Mouse (Mus musculus) MEL (cell line): ENCODE measurements around the gene Rinl.

Experiments
- CTCF ChIP-seq, 3 experiments: IDR thresholded peaks in 2 of 3; conservative IDR thresholded peaks in 1 of 3; 2 replicates each; pipeline ENCODE4 v1.5.1; 2011 to 2012; ENCODE audit warnings: low read length in 3 of 3, low read depth in 2 of 3, mild to moderate bottlenecking in 2 of 3, improper control_type of control experiment in 1 of 3, inconsistent platforms in 1 of 3, mixed read lengths in 1 of 3, moderate library complexity in 1 of 3; ENCODE audit not compliant: control insufficient read depth in 1 of 3, insufficient read depth in 1 of 3, poor library complexity in 1 of 3, severe bottlenecking in 1 of 3
- EP300 ChIP-seq, 2 experiments: IDR thresholded peaks; 2 replicates each; pipeline ENCODE4 v1.6.1; 2011; ENCODE audit warnings: improper control_type of control experiment in 2 of 2, low read length in 2 of 2, low read depth in 1 of 2, mild to moderate bottlenecking in 1 of 2
- GATA1 ChIP-seq: IDR thresholded peaks from 2 replicates; pipeline ENCODE4 v1.6.1; 2011; ENCODE audit warnings: low read depth, low read length, improper control_type of control experiment
- MAX ChIP-seq: IDR thresholded peaks from 2 replicates; pipeline ENCODE4 v1.6.1; 2011; ENCODE audit warnings: low read length, improper control_type of control experiment
- MYB ChIP-seq: IDR thresholded peaks from 2 replicates; pipeline ENCODE4 v1.6.1; 2011; ENCODE audit warnings: mild to moderate bottlenecking, low read depth, low read length, improper control_type of control experiment
- POLR2AphosphoS2 ChIP-seq: IDR thresholded peaks from 2 replicates; pipeline ENCODE4 v1.6.1; 2011; ENCODE audit warnings: low read length, improper control_type of control experiment
- POLR2AphosphoS5 ChIP-seq: IDR thresholded peaks from 2 replicates; pipeline ENCODE4 v1.6.1; 2012; ENCODE audit warnings: low read depth, borderline replicate concordance, mild to moderate bottlenecking, inconsistent platforms, low read length, moderate library complexity, mixed read lengths

GRCm38 (mm10) chr7:28801451-28801850, 12.7 kb downstream of the Rinl start:
- no peak for TF ChIP-seq POLR2AphosphoS5
- TF ChIP-seq MAX = no peak
- TF ChIP-seq MYB = no peak
- TF ChIP-seq EP300 (IDR thresholded peaks at IDR 0.05; ENCODE audit: low read depth in 1 of 2, low read length in 2 of 2) = no peak
- no peak for TF ChIP-seq POLR2AphosphoS2
- no peak for TF ChIP-seq GATA1
- TF ChIP-seq CTCF (IDR thresholded peaks at IDR 0.05 in 2 of 3, conservative IDR thresholded peaks at IDR 0.05 in 1 of 3; ENCODE audit: control insufficient read depth in 1 of 3, insufficient read depth in 1 of 3, low read depth in 2 of 3, low read length in 3 of 3, poor library complexity in 1 of 3, severe bottlenecking in 1 of 3) = no peak
